19 mouse cellular contexts compared by ENCODE assay signal in the genomic region with DNA sequence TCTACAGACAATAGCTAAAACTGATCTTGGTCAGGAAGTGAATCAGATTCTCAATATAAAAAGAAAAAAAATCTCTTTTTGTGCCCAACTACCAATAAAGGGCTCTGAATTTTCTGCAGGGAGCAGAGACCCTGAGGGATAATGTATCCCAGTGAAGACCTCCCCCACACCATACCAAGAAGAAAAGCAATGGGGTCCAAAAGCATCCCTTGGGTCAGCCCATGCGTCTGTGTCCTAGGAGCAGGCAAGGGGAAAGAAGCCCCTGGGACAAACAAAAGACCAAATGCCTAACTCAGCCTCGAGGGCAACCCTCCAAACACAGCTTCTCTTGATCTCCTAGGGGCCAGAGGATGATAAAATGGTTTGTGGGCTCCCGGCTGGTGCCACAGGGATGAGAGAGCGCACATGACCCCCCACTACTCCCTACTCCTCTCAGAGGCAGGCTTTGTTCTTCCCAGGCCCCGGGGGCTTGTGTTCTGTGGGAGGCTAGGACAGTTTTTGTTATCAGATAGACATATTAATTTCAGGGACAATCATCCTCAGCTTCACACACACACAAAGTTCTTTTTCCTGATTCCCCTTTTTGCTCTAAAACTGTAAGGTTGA.
DNase-seq lines count a peak whose midpoint lies in the region; ATAC-seq and TF ChIP-seq lines count a peak whose summit lies in the region.
"Had no signal": no experiment of that assay in that cellular context is flagged by ENCODE, and none has a peak within 500 bp of the region (broad histone marks: within the 10 kb centered on the region; RNA-seq: fewer than 3 reads in every experiment).

No protein-coding gene starts in this region.

- no peaks in the 10 kb centered on the region; the same call in 1 of the 2 replicates for H3K27me3 ChIP-seq in forebrain, embryonic 10.5 days (ENCODE audit: poor library complexity, severe bottlenecking)
- no peaks in the 10 kb centered on the region for H3K27me3 ChIP-seq in forebrain, postnatal 0 days (ENCODE audit: insufficient read depth, low read length)
- no peaks in the 10 kb centered on the region for H3K27me3 ChIP-seq in neural tube, embryonic 11.5 days (ENCODE audit: control insufficient read depth, insufficient read depth, low read length)
- H3K27me3 ChIP-seq in neural tube, embryonic 15.5 days (replicated peaks): no peaks in the 10 kb centered on the region
- H3K27me3 ChIP-seq in forebrain, embryonic 15.5 days: no peaks in the 10 kb centered on the region
- no peaks in the 10 kb centered on the region for H3K27me3 ChIP-seq in midbrain, embryonic 15.5 days (replicated peaks)
- H3K27me3 ChIP-seq: limb, embryonic 15.5 days had no signal

- H3K4me2 ChIP-seq in forebrain, postnatal 0 days (ENCODE audit: low read depth): no peak overlapping the region
- no peak overlapping the region for H3K4me2 ChIP-seq in neural tube, embryonic 11.5 days (ENCODE audit: low read depth)
- no peak overlapping the region for H3K4me2 ChIP-seq in neural tube, embryonic 15.5 days
- H3K4me2 ChIP-seq in forebrain, embryonic 15.5 days (replicated peaks): no peak overlapping the region
- H3K4me2 ChIP-seq in midbrain, embryonic 15.5 days: no peak overlapping the region
- H3K4me2 ChIP-seq: limb, embryonic 15.5 days had no signal

- H3K4me1 ChIP-seq in forebrain, embryonic 10.5 days: peaks cover 19% of the 10 kb centered on the region
- H3K4me1 ChIP-seq in forebrain, postnatal 0 days (ENCODE audit: insufficient read depth): no peaks in the 10 kb centered on the region
- H3K4me1 ChIP-seq in neural tube, embryonic 11.5 days (ENCODE audit: control insufficient read depth, insufficient read depth, low read length): 0 out of 2 replicates have a peak, but pooled peaks cover 3% of the 10 kb centered on the region
- H3K4me1 ChIP-seq in neural tube, embryonic 15.5 days: peaks cover 7% of the 10 kb centered on the region; the same call in 1 of the 2 replicates
- peaks cover 19% of the 10 kb centered on the region for H3K4me1 ChIP-seq in forebrain, embryonic 15.5 days
- peaks cover 5% of the 10 kb centered on the region for H3K4me1 ChIP-seq in midbrain, embryonic 15.5 days
- H3K4me1 ChIP-seq: limb, embryonic 15.5 days had no signal

- H3K9me3 ChIP-seq in forebrain, embryonic 10.5 days: no peaks in the 10 kb centered on the region
- no peaks in the 10 kb centered on the region for H3K9me3 ChIP-seq in forebrain, postnatal 0 days (ENCODE audit: low read length)
- H3K9me3 ChIP-seq in neural tube, embryonic 11.5 days (ENCODE audit: control insufficient read depth, low read length): no peaks in the 10 kb centered on the region
- no peaks in the 10 kb centered on the region for H3K9me3 ChIP-seq in neural tube, embryonic 15.5 days (replicated peaks)
- H3K9me3 ChIP-seq in forebrain, embryonic 15.5 days: no peaks in the 10 kb centered on the region
- no peaks in the 10 kb centered on the region for H3K9me3 ChIP-seq in midbrain, embryonic 15.5 days
- H3K9me3 ChIP-seq: limb, embryonic 15.5 days had no signal

- H3K36me3 ChIP-seq in forebrain, embryonic 10.5 days (replicated peaks): no peaks in the 10 kb centered on the region
- H3K36me3 ChIP-seq in forebrain, postnatal 0 days (ENCODE audit: insufficient read depth): no peaks in the 10 kb centered on the region
- no peaks in the 10 kb centered on the region for H3K36me3 ChIP-seq in neural tube, embryonic 11.5 days (ENCODE audit: control insufficient read depth, insufficient read depth, low read length)
- no peaks in the 10 kb centered on the region for H3K36me3 ChIP-seq in neural tube, embryonic 15.5 days
- no peaks in the 10 kb centered on the region for H3K36me3 ChIP-seq in forebrain, embryonic 15.5 days
- no peaks in the 10 kb centered on the region for H3K36me3 ChIP-seq in midbrain, embryonic 15.5 days (replicated peaks)
- H3K36me3 ChIP-seq: limb, embryonic 15.5 days had no signal

- TF ChIP-seq CTCF in forebrain, postnatal 0 days (IDR thresholded peaks at IDR 0.05; ENCODE audit: low read depth): no peak

- no peak overlapping the region for H3K4me3 ChIP-seq in forebrain, embryonic 10.5 days
- H3K4me3 ChIP-seq in forebrain, postnatal 0 days (ENCODE audit: low read depth, low read length): no peak overlapping the region
- H3K4me3 ChIP-seq in neural tube, embryonic 11.5 days (ENCODE audit: low read depth, low read length): no peak overlapping the region
- no peak overlapping the region for H3K4me3 ChIP-seq in neural tube, embryonic 15.5 days (replicated peaks)
- H3K4me3 ChIP-seq in forebrain, embryonic 15.5 days: no peak overlapping the region
- H3K4me3 ChIP-seq in midbrain, embryonic 15.5 days: no peak overlapping the region
- H3K4me3 ChIP-seq: gastrocnemius, adult 2 months; limb, embryonic 15.5 days had no signal

- ATAC-seq in forebrain, postnatal 0 days: no peak
- no peak for ATAC-seq in neural tube, embryonic 11.5 days (ENCODE audit: insufficient read depth, low FRiP score, low TSS enrichment)
- ATAC-seq in neural tube, embryonic 15.5 days (ENCODE audit: low FRiP score): no peak
- ATAC-seq in forebrain, embryonic 15.5 days (replicated peaks): peak; percentile 53
- ATAC-seq in midbrain, embryonic 15.5 days (replicated peaks): 0 out of 2 replicates have a peak, but pooled peaks have one; percentile 37
- ATAC-seq: liver, postnatal 0 days had no signal

- WGBS in forebrain, embryonic 10.5 days: 11% methylated on average over 5 of the region's 5 CpGs
- 15% methylated on average over 5 of the region's 5 CpGs for WGBS in forebrain, postnatal 0 days
- WGBS in neural tube, embryonic 11.5 days: 31% methylated on average over 5 of the region's 5 CpGs
- 12% methylated on average over 5 of the region's 5 CpGs for WGBS in neural tube, embryonic 15.5 days
- WGBS in forebrain, embryonic 15.5 days: 5% methylated on average over 5 of the region's 5 CpGs
- 7% methylated on average over 5 of the region's 5 CpGs for WGBS in midbrain, embryonic 15.5 days

- peak overlapping the region; percentile 76 for H3K27ac ChIP-seq in forebrain, embryonic 10.5 days
- no peak overlapping the region for H3K27ac ChIP-seq in forebrain, postnatal 0 days (ENCODE audit: low read depth, low read length)
- no peak overlapping the region for H3K27ac ChIP-seq in neural tube, embryonic 11.5 days (ENCODE audit: low read depth, low read length)
- H3K27ac ChIP-seq in neural tube, embryonic 15.5 days (replicated peaks): no peak overlapping the region
- H3K27ac ChIP-seq in forebrain, embryonic 15.5 days (replicated peaks): peak overlapping the region; percentile 31
- H3K27ac ChIP-seq in midbrain, embryonic 15.5 days: no peak overlapping the region
- H3K27ac ChIP-seq: gastrocnemius, adult 2 months; limb, embryonic 15.5 days had no signal

- no peak overlapping the region for H3K9ac ChIP-seq in forebrain, postnatal 0 days
- H3K9ac ChIP-seq in neural tube, embryonic 11.5 days (ENCODE audit: low read length): no peak overlapping the region
- H3K9ac ChIP-seq in neural tube, embryonic 15.5 days (replicated peaks): no peak overlapping the region
- H3K9ac ChIP-seq in forebrain, embryonic 15.5 days (replicated peaks): no peak overlapping the region
- no peak overlapping the region for H3K9ac ChIP-seq in midbrain, embryonic 15.5 days
- H3K9ac ChIP-seq: limb, embryonic 15.5 days; liver, postnatal 0 days had no signal

- DNase-seq in forebrain, embryonic 10.5 days (ENCODE audit: extremely low spot score, low spot score): no peak
- DNase-seq in forebrain, postnatal 0 days: no peak
- DNase-seq in neural tube, embryonic 11.5 days (ENCODE audit: low spot score): peak; percentile 26
- DNase-seq in lung, postnatal 10 days: no peak
- no peak for DNase-seq in gastrocnemius, postnatal 25 days
- DNase-seq: adrenal gland, adult 2 months; cerebellum, postnatal 25 days; gastrocnemius, adult 2 months; heart, adult 18-20 months; kidney, adult 18-20 months; kidney, postnatal 10 days; liver, postnatal 0 days; lung, postnatal 36 days; right cerebral cortex, adult 18-20 months; thymus, adult 18-20 months had no signal

Comparison
In these comparisons a context has a peak if more than half of its experiments do, and no peak if none do; other contexts are left out.
1. H3K27ac ChIP-seq: peak in forebrain, embryonic 10.5 days (single experiment) and forebrain, embryonic 15.5 days (single experiment); none in forebrain, postnatal 0 days (single experiment), neural tube, embryonic 11.5 days (single experiment), neural tube, embryonic 15.5 days (single experiment) and midbrain, embryonic 15.5 days (single experiment).
2. ATAC-seq: peak in forebrain, embryonic 15.5 days (single experiment) and midbrain, embryonic 15.5 days (single experiment); none in forebrain, postnatal 0 days (single experiment), neural tube, embryonic 11.5 days (single experiment) and neural tube, embryonic 15.5 days (single experiment).